Mouse (Mus musculus): ENCODE data around the gene Nectin1. TPM values are rescaled to one million over a fixed set of nuclear protein-coding genes. Genes with fewer than 3 reads are reported as not detected.

Nectin1 gene
- polyA plus RNA-seq, 2 experiments = 1.1 to 1.2 TPM

- DNase-seq (ENCODE audit: low read depth in 3 of 3, low spot score in 3 of 3) = no peak
- Histone ChIP-seq H3K9ac (replicated peaks) (no peak overlapping the region), H3K4me2 (ENCODE audit: low read depth) (no peak overlapping the region), H3K4me1 (replicated peaks; ENCODE audit: control insufficient read depth in 2 of 2, insufficient read depth in 2 of 2, low read length in 1 of 2) (no peaks in the 10 kb centered on the region), H3K4me3 (ENCODE audit: insufficient read depth in 1 of 2, low read depth in 2 of 2, low read length in 2 of 2) (no peak overlapping the region), H3K9me3 (ENCODE audit: control insufficient read depth, low read length) (no peaks in the 10 kb centered on the region), H3K27me3 (ENCODE audit: control insufficient read depth, insufficient read depth, low read length) (no peaks in the 10 kb centered on the region), H3K27ac (no peak overlapping the region), H3K36me3 (replicated peaks; ENCODE audit: control insufficient read depth, insufficient read depth, low read depth) (no peaks in the 10 kb centered on the region)
- no peak for TF ChIP-seq CTCF (IDR thresholded peaks at IDR 0.05; ENCODE audit: low read depth)
- TF ChIP-seq EP300 (IDR thresholded peaks at IDR 0.05; ENCODE audit: low read depth) = no peak
- WGBS (ENCODE audit: insufficient replicate concordance) = 25% methylated on average over 3 of the region's 3 CpGs
- no peak for ATAC-seq (ENCODE audit: insufficient read depth)
Observed at GRCm38 (mm10) chr9:43783959-43784358, 40.2 kb downstream of the Nectin1 start.

DNA sequence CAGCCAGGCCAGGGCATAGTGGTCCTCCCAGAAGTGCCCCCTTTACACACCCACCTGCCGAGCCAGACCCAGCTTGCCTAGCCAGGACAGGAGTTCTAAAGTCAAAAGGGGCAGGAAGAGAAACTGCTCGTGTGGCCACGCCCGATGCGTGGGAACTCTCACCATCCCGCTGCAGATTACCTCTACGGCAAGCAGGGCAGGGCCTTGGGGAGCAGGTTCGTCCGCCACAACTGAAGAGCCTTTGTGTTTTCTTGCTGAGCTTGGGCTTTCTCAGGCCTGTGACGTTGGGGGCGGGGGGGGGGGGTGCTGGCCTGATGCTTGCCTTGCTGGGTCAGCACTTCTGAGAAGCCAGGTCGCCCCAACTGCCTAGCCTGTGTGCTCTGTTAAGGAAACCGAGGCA, 41.1 kb downstream of the Nectin1 start:
- no peak for DNase-seq (ENCODE audit: low read depth in 3 of 3, low spot score in 3 of 3)
- Histone ChIP-seq H3K36me3 (replicated peaks; ENCODE audit: control insufficient read depth, insufficient read depth, low read depth) (no peaks in the 10 kb centered on the region), H3K27ac (no peak overlapping the region), H3K9ac (replicated peaks) (no peak overlapping the region), H3K4me3 (ENCODE audit: insufficient read depth in 1 of 2, low read depth in 2 of 2, low read length in 2 of 2) (no peak overlapping the region), H3K4me2 (ENCODE audit: low read depth) (no peak overlapping the region), H3K4me1 (replicated peaks; ENCODE audit: control insufficient read depth in 2 of 2, insufficient read depth in 2 of 2, low read length in 1 of 2) (no peaks in the 10 kb centered on the region), H3K9me3 (ENCODE audit: control insufficient read depth, low read length) (no peaks in the 10 kb centered on the region), H3K27me3 (ENCODE audit: control insufficient read depth, insufficient read depth, low read length) (no peaks in the 10 kb centered on the region)
- TF ChIP-seq CTCF (IDR thresholded peaks at IDR 0.05; ENCODE audit: low read depth) = no peak
- TF ChIP-seq EP300 (IDR thresholded peaks at IDR 0.05; ENCODE audit: low read depth) = no peak
- no peak for ATAC-seq (ENCODE audit: insufficient read depth)
- 50% methylated on average over 13 of the region's 13 CpGs for WGBS (ENCODE audit: insufficient replicate concordance)

GRCm38 (mm10) chr9:43787591-43787990, 43.8 kb downstream of the Nectin1 start:
- Histone ChIP-seq H3K4me2 (ENCODE audit: low read depth) (no peak overlapping the region), H3K36me3 (replicated peaks; ENCODE audit: control insufficient read depth, insufficient read depth, low read depth) (no peaks in the 10 kb centered on the region), H3K27me3 (ENCODE audit: control insufficient read depth, insufficient read depth, low read length) (no peaks in the 10 kb centered on the region), H3K9ac (replicated peaks) (no peak overlapping the region), H3K4me1 (replicated peaks; ENCODE audit: control insufficient read depth in 2 of 2, insufficient read depth in 2 of 2, low read length in 1 of 2) (no peaks in the 10 kb centered on the region), H3K9me3 (ENCODE audit: control insufficient read depth, low read length) (no peaks in the 10 kb centered on the region), H3K4me3 (ENCODE audit: insufficient read depth in 1 of 2, low read depth in 2 of 2, low read length in 2 of 2) (no peak overlapping the region), H3K27ac (no peak overlapping the region)
- ATAC-seq (ENCODE audit: insufficient read depth) = no peak
- WGBS (ENCODE audit: insufficient replicate concordance) = 38% methylated on average over 4 of the region's 4 CpGs
- no peak for DNase-seq (ENCODE audit: low read depth in 3 of 3, low spot score in 3 of 3)
- TF ChIP-seq CTCF (IDR thresholded peaks at IDR 0.05; ENCODE audit: low read depth) (no peak), EP300 (IDR thresholded peaks at IDR 0.05; ENCODE audit: low read depth) (no peak)

GRCm38 (mm10) chr9:43792681-43793080, 48.9 kb downstream of the Nectin1 start:
- Histone ChIP-seq H3K36me3 (replicated peaks; ENCODE audit: control insufficient read depth, insufficient read depth, low read depth) (no peaks in the 10 kb centered on the region), H3K4me2 (ENCODE audit: low read depth) (no peak overlapping the region), H3K9me3 (ENCODE audit: control insufficient read depth, low read length) (no peaks in the 10 kb centered on the region), H3K4me3 (ENCODE audit: insufficient read depth in 1 of 2, low read depth in 2 of 2, low read length in 2 of 2) (no peak overlapping the region), H3K27me3 (ENCODE audit: control insufficient read depth, insufficient read depth, low read length) (no peaks in the 10 kb centered on the region), H3K27ac (no peak overlapping the region), H3K4me1 (replicated peaks; ENCODE audit: control insufficient read depth in 2 of 2, insufficient read depth in 2 of 2, low read length in 1 of 2) (no peaks in the 10 kb centered on the region), H3K9ac (replicated peaks) (no peak overlapping the region)
- DNase-seq (ENCODE audit: low read depth in 3 of 3, low spot score in 3 of 3) = no peak
- 72% methylated on average over 9 of the region's 9 CpGs for WGBS (ENCODE audit: insufficient replicate concordance)
- TF ChIP-seq CTCF (IDR thresholded peaks at IDR 0.05; ENCODE audit: low read depth) (no peak), EP300 (IDR thresholded peaks at IDR 0.05; ENCODE audit: low read depth) (no peak)
- no peak for ATAC-seq (ENCODE audit: insufficient read depth)

GRCm38 (mm10) chr9:43793411-43793810, 49.6 kb downstream of the Nectin1 start:
- ATAC-seq (ENCODE audit: insufficient read depth) = no peak

More at GRCm38 (mm10) chr9:43793411-43793810, 49.6 kb downstream of the Nectin1 start:
- no peaks in the 10 kb centered on the region for H3K9me3 ChIP-seq (ENCODE audit: control insufficient read depth, low read length)
- no peak overlapping the region for H3K27ac ChIP-seq
- WGBS (ENCODE audit: insufficient replicate concordance) = 45% methylated on average over 3 of the region's 3 CpGs
- TF ChIP-seq EP300 (IDR thresholded peaks at IDR 0.05; ENCODE audit: low read depth) = no peak
- TF ChIP-seq CTCF (IDR thresholded peaks at IDR 0.05; ENCODE audit: low read depth) = no peak
- DNase-seq (ENCODE audit: low read depth in 3 of 3, low spot score in 3 of 3) = no peak
- no peak overlapping the region for H3K9ac ChIP-seq (replicated peaks)
- H3K4me2 ChIP-seq (ENCODE audit: low read depth) = no peak overlapping the region
- no peaks in the 10 kb centered on the region for H3K36me3 ChIP-seq (replicated peaks; ENCODE audit: control insufficient read depth, insufficient read depth, low read depth)
- no peaks in the 10 kb centered on the region for H3K4me1 ChIP-seq (replicated peaks; ENCODE audit: control insufficient read depth in 2 of 2, insufficient read depth in 2 of 2, low read length in 1 of 2)
- H3K27me3 ChIP-seq (ENCODE audit: control insufficient read depth, insufficient read depth, low read length) = no peaks in the 10 kb centered on the region
- H3K4me3 ChIP-seq (ENCODE audit: insufficient read depth in 1 of 2, low read depth in 2 of 2, low read length in 2 of 2) = no peak overlapping the region

Measured in liver, embryonic 14.5 days (tissue).